In the genomic region with DNA sequence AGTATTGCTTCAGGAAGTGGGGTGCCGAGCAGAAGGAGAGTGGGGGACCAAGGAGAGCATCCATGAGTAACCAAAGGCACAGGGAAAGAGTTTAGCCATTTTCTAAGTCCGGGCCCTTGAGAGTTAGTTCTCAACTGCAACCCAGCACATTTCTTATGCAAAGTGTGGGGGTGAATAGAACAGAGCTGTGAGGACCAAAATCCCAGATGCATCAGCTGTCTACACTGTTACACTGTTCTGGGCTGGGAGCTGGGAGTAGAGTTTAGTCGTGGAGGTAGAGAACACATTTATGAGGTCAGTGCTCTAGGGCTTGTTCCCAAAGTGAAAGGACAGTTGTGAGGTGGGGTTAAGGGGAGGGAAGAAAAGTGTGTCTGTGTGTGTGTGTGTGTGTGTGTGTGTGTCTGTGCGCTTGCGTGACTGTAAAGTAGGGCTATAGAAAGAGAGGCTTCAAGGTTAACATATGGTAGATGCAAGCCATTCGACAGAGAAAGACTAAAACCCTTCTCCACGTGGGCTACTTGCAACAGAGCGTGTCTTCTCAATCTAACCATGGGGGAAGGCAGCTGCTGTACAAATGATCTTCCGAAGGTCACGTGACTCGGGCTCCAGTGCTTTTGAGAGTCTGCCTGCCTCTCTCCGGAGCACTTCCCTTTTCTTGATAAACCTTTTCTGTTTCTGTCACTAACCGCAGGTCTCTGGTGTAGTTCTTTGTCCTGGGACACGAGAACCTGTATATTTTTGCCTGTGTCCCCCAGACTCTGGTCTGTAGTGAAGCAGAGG, we compare ENCODE assay signal across 8 mouse cellular contexts.
A peak's percentile ranks its signal among the peaks of the same experiment; 100 is the strongest.
DNase-seq lines count a peak whose midpoint lies in the region; ATAC-seq and TF ChIP-seq lines count a peak whose summit lies in the region.

No protein-coding gene starts in this region.

- peak; percentile 36 to 73 for DNase-seq in heart, adult 18-20 months
- DNase-seq in heart, postnatal 36 days = no peak
- DNase-seq in CD8-positive naive resting alpha-beta T cell, adult 2 months (ENCODE audit: low read depth in 2 of 2, low spot score in 2 of 2) = peak; percentile 19 to 52
- DNase-seq in liver, postnatal 0 days = peak; percentile 64
- DNase-seq in spleen, postnatal 10 days (ENCODE audit: low spot score in 2 of 2) = peak; percentile 24 to 81
- no peak for DNase-seq in embryo, embryonic 11 days
- no peak for DNase-seq in retina, postnatal 1 day

- peak; percentile 80 for ATAC-seq in granulocyte monocyte progenitor cell, adult 5-6 weeks (replicated peaks; ENCODE audit: poor library complexity, severe bottlenecking)
- peak; percentile 80 for ATAC-seq in liver, postnatal 0 days

- peaks cover 5% of the 10 kb centered on the region; the same call in 1 of the 2 replicates for H3K4me1 ChIP-seq in liver, postnatal 0 days (ENCODE audit: insufficient read depth)

- TF ChIP-seq EP300 in liver, postnatal 0 days (IDR thresholded peaks at IDR 0.05; ENCODE audit: low read depth) = no peak

- peak overlapping the region; percentile 47 for H3K4me2 ChIP-seq in liver, postnatal 0 days (ENCODE audit: low read depth, low read length)

- H3K9me3 ChIP-seq in liver, postnatal 0 days (ENCODE audit: low read length) = no peaks in the 10 kb centered on the region

- H3K36me3 ChIP-seq in liver, postnatal 0 days (replicated peaks; ENCODE audit: insufficient read depth, low read length) = no peaks in the 10 kb centered on the region

- H3K4me3 ChIP-seq in liver, postnatal 0 days (ENCODE audit: low read depth, low read length) = no peak overlapping the region; the same call in 1 of the 2 replicates

- intact Hi-C loops in heart, postnatal 36 days (cut with DNase I) = no loop called here

- 29% methylated on average over 14 of the region's 14 CpGs for WGBS in liver, postnatal 0 days (ENCODE audit: insufficient replicate concordance)

- H3K9ac ChIP-seq in liver, postnatal 0 days (replicated peaks) = no peak overlapping the region

- peak overlapping the region; percentile 90 for H3K27ac ChIP-seq in liver, postnatal 0 days (ENCODE audit: low read depth)

- H3K27me3 ChIP-seq in liver, postnatal 0 days (ENCODE audit: insufficient read depth, low read length) = no peaks in the 10 kb centered on the region

- no peak for TF ChIP-seq CTCF in liver, postnatal 0 days (IDR thresholded peaks at IDR 0.05; ENCODE audit: low read depth)

Comparison
In these comparisons a context has a peak if more than half of its experiments do, and no peak if none do; other contexts are left out.
1. DNase-seq: peak in heart, adult 18-20 months (2 of 2), CD8-positive naive resting alpha-beta T cell, adult 2 months (2 of 2), liver, postnatal 0 days (single experiment) and spleen, postnatal 10 days (2 of 2); none in heart, postnatal 36 days (0 of 2), embryo, embryonic 11 days (single experiment) and retina, postnatal 1 day (single experiment).